Mouse (Mus musculus) intestine, embryonic 14.5 days (tissue): ENCODE data around the gene Smarcd1. TPM values are rescaled to one million over a fixed set of nuclear protein-coding genes. Genes with fewer than 3 reads are reported as not detected.

ENCODE experiments used
- ATAC-seq: fragments of 200-750 bp; cut with Nextera tagmentation; replicated peaks from 2 replicates; pipeline ENCODE4 v1.8.0; 2017; ENCODE audit warnings: low read depth, moderate number of reproducible peaks, moderate TSS enrichment, moderate library complexity; ENCODE audit not compliant: low FRiP score, low TSS enrichment
- DNase-seq: peaks from one replicate; pipeline ENCODE4 v3.0.0-alpha.2; 2018; ENCODE audit warnings: low spot score
- H3K27ac ChIP-seq: fragments of 300-500 bp; sonication (generic); 2 replicates; pipeline ENCODE4 v1.5.1; 2014; ENCODE audit warnings: low read depth, mild to moderate bottlenecking, control low read depth
- H3K27me3 ChIP-seq: fragments of 300-500 bp; sonication (generic); replicated peaks from 2 replicates; pipeline ENCODE4 v1.6.1; 2014; ENCODE audit warnings: low read length, control low read depth; ENCODE audit not compliant: control insufficient read depth, insufficient read depth
- H3K36me3 ChIP-seq: fragments of 300-500 bp; sonication (generic); 2 replicates; pipeline ENCODE4 v1.6.1; 2014; ENCODE audit warnings: low read length, control low read depth; ENCODE audit not compliant: control insufficient read depth, insufficient read depth
- H3K4me1 ChIP-seq: fragments of 300-500 bp; sonication (generic); replicated peaks from 2 replicates; pipeline ENCODE4 v1.6.1; 2014; ENCODE audit warnings: low read length, control low read depth, mixed read lengths; ENCODE audit not compliant: control insufficient read depth, insufficient read depth
- H3K4me2 ChIP-seq: fragments of 300-500 bp; sonication (generic); 2 replicates; pipeline ENCODE4 v1.6.1; 2014; ENCODE audit warnings: low read length
- H3K4me3 ChIP-seq: fragments of 300-500 bp; sonication (generic); 2 replicates; pipeline ENCODE4 v1.5.1; 2014; ENCODE audit warnings: low read depth, low read length, control low read depth, mixed read lengths
- H3K9ac ChIP-seq: fragments of 300-500 bp; sonication (generic); 2 replicates; pipeline ENCODE4 v1.6.1; 2014; ENCODE audit warnings: mild to moderate bottlenecking, low read length
- H3K9me3 ChIP-seq: fragments of 300-500 bp; sonication (generic); 2 replicates; pipeline ENCODE4 v1.6.1; 2016; ENCODE audit warnings: low read length, control low read depth; ENCODE audit not compliant: control insufficient read depth
- WGBS: fragments of 180-500 bp; shearing (Covaris S2); extraction: QIAGEN DNeasy Blood & Tissue Kit; methylation state at CpG from one replicate; pipeline ENCODE4 v1.1.7; 2014; 5-methylcytosine and 5-hydroxymethylcytosine counted together
- polyA plus RNA-seq: library from polyadenylated mRNA; unstranded; fragments of >200 nt; fragmentation: Nextera tagmentation; extraction: Ambion mirVana; gene quantifications from 2 replicates; pipeline ENCODE4 v1.2.1, GENCODE M21; 2014

Smarcd1 gene
- polyA plus RNA-seq, 1 experiment from 2014 or later = 42.3 TPM

- peaks cover 15% of the 10 kb centered on the region for H3K4me1 ChIP-seq
- H3K9ac ChIP-seq = no peak within 1 kb of the TSS
- H3K9me3 ChIP-seq = no peaks in the 10 kb centered on the region
- H3K4me3 ChIP-seq = no peak within 1 kb of the TSS
- H3K4me2 ChIP-seq = no peak within 1 kb of the TSS
- H3K36me3 ChIP-seq = peaks cover 64% of the 10 kb centered on the region
- DNase-seq (peak; percentile 76), ATAC-seq (no peak)
- 69% methylated on average over 11 of the region's 11 CpGs for WGBS
- no peaks in the 10 kb centered on the region for H3K27me3 ChIP-seq
- H3K27ac ChIP-seq = peak within 1 kb of the TSS; percentile 57; the same call in 1 of the 2 replicates
Measured at GRCm38 (mm10) chr15:99705440-99706048, 3.6 kb downstream of the Smarcd1 start, which contains the start of gene Gm17349. TSS of gene Gm17349 (minus strand) at chr15:99705490.

- Histone ChIP-seq H3K27ac (no peak overlapping the region), H3K4me1 (peaks cover 8% of the 10 kb centered on the region), H3K27me3 (no peaks in the 10 kb centered on the region), H3K4me2 (no peak overlapping the region), H3K9me3 (no peaks in the 10 kb centered on the region), H3K36me3 (peaks cover 91% of the 10 kb centered on the region), H3K4me3 (no peak overlapping the region), H3K9ac (no peak overlapping the region)
- 96% methylated on average over 13 of the region's 13 CpGs for WGBS
- DNase-seq = no peak
- no peak for ATAC-seq
Measured at GRCm38 (mm10) chr15:99708176-99708575, 6.2 kb downstream of the Smarcd1 start.

- 92% methylated on average over 10 of the region's 10 CpGs for WGBS
- Histone ChIP-seq H3K36me3 (peaks cover 86% of the 10 kb centered on the region), H3K4me2 (no peak overlapping the region), H3K27ac (no peak overlapping the region), H3K9ac (no peak overlapping the region), H3K27me3 (no peaks in the 10 kb centered on the region), H3K9me3 (no peaks in the 10 kb centered on the region), H3K4me3 (no peak overlapping the region), H3K4me1 (no peaks in the 10 kb centered on the region)
- no peak for ATAC-seq
- DNase-seq = no peak
Measured at GRCm38 (mm10) chr15:99710221-99711190, 8.6 kb downstream of the Smarcd1 start.

GRCm38 (mm10) chr15:99711491-99711890 is 9.6 kb downstream of the Smarcd1 start:
- H3K36me3 ChIP-seq = peaks cover 84% of the 10 kb centered on the region
- ATAC-seq = no peak
- H3K27ac ChIP-seq = no peak overlapping the region
- DNase-seq = no peak
- no peak overlapping the region for H3K4me3 ChIP-seq
- H3K9me3 ChIP-seq = no peaks in the 10 kb centered on the region
- H3K27me3 ChIP-seq = no peaks in the 10 kb centered on the region
- H3K4me1 ChIP-seq = no peaks in the 10 kb centered on the region
- H3K9ac ChIP-seq = no peak overlapping the region
- H3K4me2 ChIP-seq = no peak overlapping the region
- 70% methylated on average over 3 of the region's 3 CpGs for WGBS

- Histone ChIP-seq H3K4me3 (no peak overlapping the region), H3K36me3 (peaks cover 70% of the 10 kb centered on the region), H3K4me1 (no peaks in the 10 kb centered on the region), H3K9ac (no peak overlapping the region), H3K27ac (no peak overlapping the region), H3K9me3 (no peaks in the 10 kb centered on the region), H3K27me3 (no peaks in the 10 kb centered on the region), H3K4me2 (no peak overlapping the region)
- WGBS = 70% methylated on average over 13 of the region's 13 CpGs
- ATAC-seq (no peak), DNase-seq (no peak)
Measured at GRCm38 (mm10) chr15:99712666-99713559, 11.0 kb downstream of the Smarcd1 start.

GRCm38 (mm10) chr15:99713569-99713968 is 11.6 kb downstream of the Smarcd1 start:
- Histone ChIP-seq H3K36me3 (peaks cover 65% of the 10 kb centered on the region), H3K4me3 (no peak overlapping the region)
- no peak for ATAC-seq

GRCm38 (mm10) chr15:99714206-99714605 is 12.3 kb downstream of the Smarcd1 start:
- H3K4me1 ChIP-seq = no peaks in the 10 kb centered on the region

More at GRCm38 (mm10) chr15:99713569-99713968, 11.6 kb downstream of the Smarcd1 start:
- Histone ChIP-seq H3K9me3 (no peaks in the 10 kb centered on the region), H3K4me1 (no peaks in the 10 kb centered on the region), H3K27ac (no peak overlapping the region), H3K27me3 (no peaks in the 10 kb centered on the region), H3K4me2 (no peak overlapping the region), H3K9ac (no peak overlapping the region)
- WGBS = 82% methylated on average over 3 of the region's 3 CpGs
- no peak for DNase-seq

GRCm38 (mm10) chr15:99714858-99715257 is 12.9 kb downstream of the Smarcd1 start:
- H3K36me3 ChIP-seq = peaks cover 52% of the 10 kb centered on the region
- peak; percentile 29 for ATAC-seq
- no peak overlapping the region for H3K4me3 ChIP-seq
- H3K4me1 ChIP-seq = no peaks in the 10 kb centered on the region
- no peaks in the 10 kb centered on the region for H3K9me3 ChIP-seq
- H3K27me3 ChIP-seq = no peaks in the 10 kb centered on the region
- H3K9ac ChIP-seq = no peak overlapping the region
- DNase-seq = peak; percentile 82
- 50% methylated on average over 7 of the region's 7 CpGs for WGBS
- no peak overlapping the region for H3K4me2 ChIP-seq
- no peak overlapping the region for H3K27ac ChIP-seq

More at GRCm38 (mm10) chr15:99714206-99714605, 12.3 kb downstream of the Smarcd1 start:
- H3K9ac ChIP-seq = no peak overlapping the region
- ATAC-seq (no peak), DNase-seq (no peak)
- peaks cover 59% of the 10 kb centered on the region for H3K36me3 ChIP-seq
- H3K27me3 ChIP-seq = no peaks in the 10 kb centered on the region
- no peak overlapping the region for H3K4me3 ChIP-seq
- 63% methylated on average over 4 of the region's 4 CpGs for WGBS
- H3K9me3 ChIP-seq = no peaks in the 10 kb centered on the region
- H3K4me2 ChIP-seq = no peak overlapping the region
- no peak overlapping the region for H3K27ac ChIP-seq
